Mouse (Mus musculus) ES-E14 (cell line): ENCODE results near the gene Cd82.

Source experiments
- CHD2 ChIP-seq: IDR thresholded peaks from 2 replicates; pipeline ENCODE4 v1.6.1; 2014; ENCODE audit warnings: mild to moderate bottlenecking, low read depth, low read length, inconsistent platforms
- MAFK ChIP-seq: IDR thresholded peaks from 2 replicates; pipeline ENCODE4 v1.6.1; 2014; ENCODE audit warnings: mild to moderate bottlenecking, low read depth, low read length, inconsistent platforms; ENCODE audit not compliant: insufficient read depth
- ZC3H11A ChIP-seq: IDR thresholded peaks from 2 replicates; pipeline ENCODE4 v1.6.1; 2012; ENCODE audit warnings: low read depth, mild to moderate bottlenecking, inconsistent platforms, low read length, borderline replicate concordance
- ZNF384 ChIP-seq: IDR thresholded peaks from 2 replicates; pipeline ENCODE4 v1.6.1; 2012; ENCODE audit warnings: low read depth, low read length, inconsistent platforms

DNA sequence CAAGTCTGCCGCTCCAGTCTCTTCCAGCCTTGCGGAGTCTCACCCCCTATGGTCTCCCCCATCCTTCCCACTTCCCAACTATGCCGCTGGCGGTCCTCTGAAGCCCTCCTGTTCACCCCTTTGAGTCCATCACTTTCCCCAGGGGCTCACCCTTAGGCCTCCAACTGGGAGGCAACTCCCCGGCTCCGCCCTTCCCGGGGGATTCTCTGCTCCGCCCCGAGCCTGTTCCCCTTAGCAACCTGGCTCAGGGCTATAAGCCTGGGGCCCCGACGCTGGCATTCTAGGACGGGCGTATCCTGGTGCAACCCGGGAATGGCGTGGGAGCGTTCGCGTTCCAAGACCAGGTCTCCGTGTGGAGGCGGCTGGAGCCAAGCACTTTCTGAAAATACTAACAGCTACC, at the start of gene Cd82:
- TF ChIP-seq ZNF384: no peak
- TF ChIP-seq ZC3H11A: no peak
- no peak for TF ChIP-seq MAFK
- no peak for TF ChIP-seq CHD2
